Mouse (Mus musculus) small intestine, adult 2 months (tissue): Measurements from ENCODE around the gene Obox6.

ENCODE experiments used
- CTCF ChIP-seq: fragments of 200-500 bp; IDR thresholded peaks from 2 replicates; pipeline ENCODE4 v1.5.1; 2012; ENCODE audit warnings: low read depth, mild to moderate bottlenecking, control low read depth, inconsistent platforms, low read length, moderate library complexity, mixed read lengths; ENCODE audit not compliant: insufficient replicate concordance, insufficient read length; ENCODE audit errors: extremely low read depth
- POLR2A ChIP-seq: fragments of 200-500 bp; IDR thresholded peaks from 2 replicates; pipeline ENCODE4 v1.6.1; 2012; ENCODE audit warnings: low read depth, mild to moderate bottlenecking, control low read depth, inconsistent platforms, low read length, moderate library complexity

DNA sequence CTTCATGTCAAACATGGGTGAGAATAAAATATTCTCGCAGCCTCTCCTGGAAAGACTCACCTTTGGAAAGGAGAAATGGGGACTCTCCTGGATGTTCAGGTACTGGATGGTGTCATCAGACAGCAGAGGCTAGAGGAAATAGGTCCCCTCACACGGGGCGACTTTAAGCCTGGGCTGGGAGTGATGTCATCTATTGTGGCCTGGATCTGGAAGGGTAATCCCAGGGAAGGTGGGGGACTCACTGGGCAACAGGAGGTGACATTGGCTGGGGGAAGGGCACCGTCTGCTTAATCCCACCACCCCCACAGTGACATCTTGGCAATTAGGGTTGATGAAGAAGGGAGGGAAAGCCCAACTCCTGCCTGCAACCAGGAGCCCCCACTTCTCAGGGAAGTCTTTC is 40.3 kb upstream of the Obox6 start, which contains the start of gene Crx:
- TF ChIP-seq CTCF (no peak), POLR2A (no peak)
